Mouse (Mus musculus): ENCODE results near the gene Nanog. TPM values are rescaled to one million over a fixed set of nuclear protein-coding genes. Genes with fewer than 3 reads are reported as not detected.

Gene Nanog
- 0.15 and 0.17 TPM in 2 replicates for polyA plus RNA-seq (2014; fragmentation: Nextera tagmentation; extraction: Ambion mirVana)

DNA sequence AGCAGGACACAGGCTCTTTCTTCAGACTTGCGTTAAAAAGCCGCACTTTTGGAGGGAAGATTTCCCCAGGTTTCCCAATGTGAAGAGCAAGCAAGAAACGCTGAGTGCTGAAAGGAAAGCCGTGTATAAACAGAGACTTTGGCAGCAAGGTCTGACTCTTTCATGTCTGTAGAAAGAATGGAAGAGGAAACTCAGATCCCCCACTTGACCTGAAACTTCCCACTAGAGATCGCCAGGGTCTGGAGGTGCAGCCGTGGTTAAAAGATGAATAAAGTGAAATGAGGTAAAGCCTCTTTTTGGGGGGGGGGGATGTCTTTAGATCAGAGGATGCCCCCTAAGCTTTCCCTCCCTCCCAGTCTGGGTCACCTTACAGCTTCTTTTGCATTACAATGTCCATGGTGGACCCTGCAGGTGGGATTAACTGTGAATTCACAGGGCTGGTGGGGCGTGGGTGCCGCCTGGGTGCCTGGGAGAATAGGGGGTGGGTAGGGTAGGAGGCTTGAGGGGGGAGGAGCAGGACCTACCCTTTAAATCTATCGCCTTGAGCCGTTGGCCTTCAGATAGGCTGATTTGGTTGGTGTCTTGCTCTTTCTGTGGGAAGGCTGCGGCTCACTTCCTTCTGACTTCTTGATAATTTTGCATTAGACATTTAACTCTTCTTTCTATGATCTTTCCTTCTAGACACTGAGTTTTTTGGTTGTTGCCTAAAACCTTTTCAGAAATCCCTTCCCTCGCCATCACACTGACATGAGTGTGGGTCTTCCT is at the start of gene Nanog:
Gene Nanog, plus strand, starts transcription at position 454 of the 765 bp plus-strand sequence.
- Histone ChIP-seq H3K27ac (ENCODE audit: low read depth) (no peak within 1 kb of the TSS), H3K4me2 (ENCODE audit: low read length) (no peak within 1 kb of the TSS), H3K9me3 (ENCODE audit: control insufficient read depth, low read length) (no peaks in the 10 kb centered on the region), H3K4me1 (replicated peaks; ENCODE audit: control insufficient read depth, insufficient read depth, low read length) (peaks cover 6% of the 10 kb centered on the region; the same call in 1 of the 2 replicates), H3K4me3 (ENCODE audit: low read depth, low read length) (no peak within 1 kb of the TSS), H3K27me3 (replicated peaks; ENCODE audit: control insufficient read depth, insufficient read depth, low read length) (no peaks in the 10 kb centered on the region), H3K9ac (ENCODE audit: low read length) (no peak within 1 kb of the TSS), H3K36me3 (ENCODE audit: control insufficient read depth, insufficient read depth, low read length) (no peaks in the 10 kb centered on the region)
- no peak for ATAC-seq (replicated peaks; ENCODE audit: low FRiP score, low TSS enrichment, low read depth)
- 29% methylated on average over 12 of the region's 12 CpGs for WGBS
- no peak for DNase-seq (ENCODE audit: low spot score)

DNA sequence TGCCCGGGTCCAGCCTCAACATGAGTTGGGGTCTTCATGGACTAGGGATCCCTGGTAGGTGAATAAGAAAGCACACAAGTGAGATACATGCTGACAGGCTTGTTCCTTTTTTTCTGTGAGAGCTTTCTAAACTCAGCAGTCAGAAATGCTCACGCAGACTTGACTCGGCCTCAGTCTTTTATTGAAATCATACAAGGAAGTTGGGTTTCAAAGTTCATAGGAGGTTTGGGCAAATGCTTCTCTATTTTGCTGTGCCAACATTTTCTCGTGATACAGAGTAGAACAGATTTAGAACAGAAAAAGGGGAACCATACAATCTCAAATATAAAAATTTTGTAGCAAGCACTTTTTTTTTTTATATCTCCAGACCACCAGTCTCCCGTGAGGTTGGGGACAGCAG is 49.7 kb upstream of the Nanog start:
- H3K27ac ChIP-seq (ENCODE audit: low read depth), result no peak overlapping the region
- no peak overlapping the region for H3K4me3 ChIP-seq (ENCODE audit: low read depth, low read length)
- H3K36me3 ChIP-seq (ENCODE audit: control insufficient read depth, insufficient read depth, low read length), result no peaks in the 10 kb centered on the region
- 80% methylated on average over 5 of the region's 5 CpGs for WGBS
- H3K9ac ChIP-seq (ENCODE audit: low read length), result no peak overlapping the region
- DNase-seq (ENCODE audit: low spot score), result no peak
- H3K27me3 ChIP-seq (replicated peaks; ENCODE audit: control insufficient read depth, insufficient read depth, low read length), result no peaks in the 10 kb centered on the region
- no peak overlapping the region for H3K4me2 ChIP-seq (ENCODE audit: low read length)
- no peaks in the 10 kb centered on the region for H3K9me3 ChIP-seq (ENCODE audit: control insufficient read depth, low read length)
- ATAC-seq (replicated peaks; ENCODE audit: low FRiP score, low TSS enrichment, low read depth), result no peak
- H3K4me1 ChIP-seq (replicated peaks; ENCODE audit: control insufficient read depth, insufficient read depth, low read length), result no peaks in the 10 kb centered on the region; the same call in 1 of the 2 replicates

DNA sequence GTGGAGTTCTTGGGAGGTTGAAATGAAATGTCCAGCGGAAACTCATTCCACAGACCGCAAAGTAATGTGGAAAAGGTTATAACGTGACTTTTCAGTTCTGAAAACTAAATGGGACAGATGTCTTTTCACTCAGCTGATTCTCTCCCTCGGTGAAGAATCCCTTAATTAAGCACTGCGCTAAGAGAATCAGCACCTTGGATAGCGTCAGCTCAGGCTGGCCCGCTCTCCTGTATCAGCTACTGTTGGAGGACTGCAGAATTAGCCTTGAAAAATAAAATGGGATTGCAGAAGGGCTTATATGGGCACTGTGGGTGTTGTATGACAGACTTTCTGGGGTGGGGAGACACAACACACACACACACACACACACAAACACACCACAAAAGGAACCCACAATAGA is 47.7 kb upstream of the Nanog start:
- no peaks in the 10 kb centered on the region; the same call in 1 of the 2 replicates for H3K4me1 ChIP-seq (replicated peaks; ENCODE audit: control insufficient read depth, insufficient read depth, low read length)
- no peaks in the 10 kb centered on the region for H3K27me3 ChIP-seq (replicated peaks; ENCODE audit: control insufficient read depth, insufficient read depth, low read length)
- no peak overlapping the region for H3K4me2 ChIP-seq (ENCODE audit: low read length)
- no peak overlapping the region for H3K4me3 ChIP-seq (ENCODE audit: low read depth, low read length)
- DNase-seq (ENCODE audit: low spot score) (peak; percentile 60), ATAC-seq (replicated peaks; ENCODE audit: low FRiP score, low TSS enrichment, low read depth) (no peak)
- H3K36me3 ChIP-seq (ENCODE audit: control insufficient read depth, insufficient read depth, low read length), result no peaks in the 10 kb centered on the region
- H3K9ac ChIP-seq (ENCODE audit: low read length), result no peak overlapping the region
- no peaks in the 10 kb centered on the region for H3K9me3 ChIP-seq (ENCODE audit: control insufficient read depth, low read length)
- whole genome bisulfite sequencing, result 14% methylated on average over 7 of the region's 7 CpGs
- H3K27ac ChIP-seq (ENCODE audit: low read depth), result no peak overlapping the region

DNA sequence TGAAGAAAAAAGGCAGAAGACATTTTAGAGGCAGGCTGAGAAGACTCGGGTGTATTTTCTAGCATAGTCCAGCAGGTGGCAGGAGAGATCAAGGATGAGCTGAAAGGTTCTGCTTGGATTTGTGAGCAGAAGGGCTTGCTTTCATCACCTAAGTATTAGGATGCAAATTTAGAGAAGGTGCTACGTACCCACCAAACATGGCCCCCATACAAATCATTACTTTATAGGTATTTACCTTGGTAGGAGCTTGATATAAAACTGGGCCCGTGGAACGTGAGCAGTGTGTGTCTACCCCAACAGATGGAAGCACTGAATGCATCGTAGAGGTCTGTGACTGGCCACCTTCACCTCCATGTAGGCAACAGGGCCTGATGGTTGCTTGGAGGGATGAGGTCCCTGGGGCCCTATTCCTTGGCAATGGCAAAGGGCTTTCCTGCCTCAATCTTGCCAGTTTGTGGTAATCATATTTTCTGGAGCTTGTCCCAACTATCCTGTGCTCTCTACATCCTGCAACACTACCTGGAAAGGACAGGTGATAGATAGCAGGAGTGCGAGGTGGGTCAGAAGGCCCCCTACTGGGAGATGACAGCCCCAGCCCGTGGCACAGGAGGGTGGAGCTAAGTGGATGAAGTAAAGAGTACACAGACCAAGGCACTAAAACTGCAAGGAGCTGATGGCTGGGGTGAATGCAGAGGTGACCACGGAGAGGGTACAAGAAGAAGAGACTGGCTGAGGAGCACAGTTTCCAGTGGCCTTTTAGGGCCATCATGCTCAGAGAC is 46.5 kb upstream of the Nanog start:
- no peak for ATAC-seq (replicated peaks; ENCODE audit: low FRiP score, low TSS enrichment, low read depth)
- peak; percentile 75 for DNase-seq (ENCODE audit: low spot score)
- Histone ChIP-seq H3K27me3 (replicated peaks; ENCODE audit: control insufficient read depth, insufficient read depth, low read length) (no peaks in the 10 kb centered on the region), H3K4me2 (ENCODE audit: low read length) (no peak overlapping the region), H3K4me3 (ENCODE audit: low read depth, low read length) (no peak overlapping the region), H3K9me3 (ENCODE audit: control insufficient read depth, low read length) (no peaks in the 10 kb centered on the region), H3K9ac (ENCODE audit: low read length) (no peak overlapping the region), H3K27ac (ENCODE audit: low read depth) (no peak overlapping the region), H3K36me3 (ENCODE audit: control insufficient read depth, insufficient read depth, low read length) (no peaks in the 10 kb centered on the region), H3K4me1 (replicated peaks; ENCODE audit: control insufficient read depth, insufficient read depth, low read length) (peaks cover under 1% of the 10 kb centered on the region; the same call in 1 of the 2 replicates)
- 34% methylated on average over 8 of the region's 8 CpGs for WGBS

DNA sequence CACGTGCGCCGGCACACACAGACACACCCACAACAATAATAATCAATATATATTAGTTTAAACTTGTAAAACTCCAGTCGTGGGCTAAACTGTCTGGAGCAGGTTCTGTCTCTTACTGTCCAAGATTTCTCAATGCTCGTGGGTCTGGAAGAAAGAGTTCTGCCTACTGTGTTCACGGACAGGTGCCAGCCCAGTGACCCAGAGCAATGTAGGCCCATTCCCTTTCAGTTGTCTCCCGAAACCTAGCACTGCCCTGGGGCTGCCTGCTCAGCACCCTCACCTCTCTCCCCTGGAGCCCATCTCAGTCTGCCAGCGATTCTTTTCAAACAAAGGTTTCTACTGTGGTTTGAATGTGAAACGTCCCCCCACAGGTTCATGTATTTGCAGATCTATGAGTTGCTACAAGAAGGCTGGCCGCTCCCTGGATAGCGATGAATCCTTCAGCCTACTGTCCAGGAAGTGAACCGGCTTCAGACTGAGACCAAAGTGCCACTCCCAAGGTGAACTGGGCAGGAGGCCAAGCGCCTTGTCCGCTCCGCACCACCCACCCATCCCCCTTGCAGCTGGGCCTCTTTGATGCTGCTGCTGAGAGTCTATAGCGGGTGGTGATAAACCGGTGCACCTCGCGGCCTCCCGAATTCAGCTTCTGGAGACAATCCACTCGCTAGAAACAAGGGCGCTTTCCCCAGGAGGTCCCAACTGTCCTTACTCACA is 44.6 kb upstream of the Nanog start:
- Histone ChIP-seq H3K4me2 (ENCODE audit: low read length) (no peak overlapping the region), H3K36me3 (ENCODE audit: control insufficient read depth, insufficient read depth, low read length) (no peaks in the 10 kb centered on the region), H3K9me3 (ENCODE audit: control insufficient read depth, low read length) (no peaks in the 10 kb centered on the region), H3K27me3 (replicated peaks; ENCODE audit: control insufficient read depth, insufficient read depth, low read length) (no peaks in the 10 kb centered on the region), H3K9ac (ENCODE audit: low read length) (no peak overlapping the region), H3K4me3 (ENCODE audit: low read depth, low read length) (no peak overlapping the region), H3K27ac (ENCODE audit: low read depth) (no peak overlapping the region), H3K4me1 (replicated peaks; ENCODE audit: control insufficient read depth, insufficient read depth, low read length) (peaks cover 5% of the 10 kb centered on the region; the same call in 1 of the 2 replicates)
- peak; percentile 61; the same call in 1 of the 2 replicates for ATAC-seq (replicated peaks; ENCODE audit: low FRiP score, low TSS enrichment, low read depth)
- 32% methylated on average over 22 of the region's 22 CpGs for WGBS
- no peak for DNase-seq (ENCODE audit: low spot score)

DNA sequence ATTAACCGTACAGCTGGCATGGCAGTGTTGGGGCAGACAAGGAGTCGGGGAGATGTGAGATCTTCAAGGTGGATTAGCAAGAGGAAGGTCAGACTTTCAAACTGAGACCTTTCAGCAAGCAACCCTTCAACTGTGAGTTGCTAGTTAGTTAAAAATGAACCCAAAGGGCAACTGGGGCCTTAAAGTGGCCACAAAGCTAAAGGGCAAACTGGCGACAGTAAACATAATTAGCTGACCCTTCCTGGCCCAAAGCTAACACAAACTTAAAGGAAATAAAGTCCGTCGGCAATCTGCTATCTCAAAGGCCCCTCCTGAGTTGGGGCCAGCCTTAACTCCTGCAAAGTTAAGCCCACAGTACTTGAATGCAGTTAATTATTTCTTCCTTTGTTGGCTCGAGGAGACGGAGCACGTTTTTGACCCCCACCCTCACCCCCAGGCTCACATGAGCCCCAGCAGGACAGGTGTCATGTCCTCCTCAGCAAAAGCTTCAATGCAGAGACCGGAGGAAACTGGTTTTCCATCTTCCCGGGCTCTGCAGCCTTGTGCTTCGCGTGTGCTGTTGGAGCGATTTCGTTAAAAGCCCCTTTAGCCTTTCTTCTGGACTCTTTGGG is 43.6 kb upstream of the Nanog start:
- H3K9me3 ChIP-seq (ENCODE audit: control insufficient read depth, low read length), result no peaks in the 10 kb centered on the region
- WGBS, result 35% methylated on average over 14 of the region's 14 CpGs
- no peak overlapping the region for H3K4me2 ChIP-seq (ENCODE audit: low read length)
- peaks cover 5% of the 10 kb centered on the region; the same call in 1 of the 2 replicates for H3K4me1 ChIP-seq (replicated peaks; ENCODE audit: control insufficient read depth, insufficient read depth, low read length)
- H3K9ac ChIP-seq (ENCODE audit: low read length), result no peak overlapping the region
- no peak for DNase-seq (ENCODE audit: low spot score)
- no peak overlapping the region for H3K27ac ChIP-seq (ENCODE audit: low read depth)
- ATAC-seq (replicated peaks; ENCODE audit: low FRiP score, low TSS enrichment, low read depth), result no peak; the same call in 1 of the 2 replicates
- no peak overlapping the region for H3K4me3 ChIP-seq (ENCODE audit: low read depth, low read length)
- no peaks in the 10 kb centered on the region for H3K27me3 ChIP-seq (replicated peaks; ENCODE audit: control insufficient read depth, insufficient read depth, low read length)
- no peaks in the 10 kb centered on the region for H3K36me3 ChIP-seq (ENCODE audit: control insufficient read depth, insufficient read depth, low read length)

DNA sequence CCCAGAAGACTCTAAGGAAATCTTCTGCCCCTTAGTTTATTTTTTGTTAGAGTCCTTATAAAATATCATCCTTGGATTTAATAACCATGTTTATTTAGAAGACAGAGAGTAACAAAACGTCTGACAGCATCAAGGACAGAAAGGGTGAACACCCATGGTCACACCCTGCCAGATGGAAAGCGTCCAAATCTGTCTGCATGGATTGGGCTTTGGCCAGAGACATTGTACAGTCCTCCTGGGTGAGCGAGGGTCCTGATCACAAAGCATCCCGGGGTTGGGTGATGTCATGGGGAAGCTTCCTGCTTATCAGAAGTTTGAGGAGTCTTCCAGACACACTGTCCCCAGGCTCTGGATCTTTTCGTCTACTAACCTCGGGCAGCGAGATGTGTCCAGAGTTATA is 41.4 kb upstream of the Nanog start:
- WGBS, result 39% methylated on average over 7 of the region's 7 CpGs
- no peaks in the 10 kb centered on the region for H3K9me3 ChIP-seq (ENCODE audit: control insufficient read depth, low read length)
- no peaks in the 10 kb centered on the region for H3K27me3 ChIP-seq (replicated peaks; ENCODE audit: control insufficient read depth, insufficient read depth, low read length)
- no peak overlapping the region for H3K4me2 ChIP-seq (ENCODE audit: low read length)
- no peak overlapping the region for H3K4me3 ChIP-seq (ENCODE audit: low read depth, low read length)
- peaks cover 9% of the 10 kb centered on the region; the same call in 1 of the 2 replicates for H3K4me1 ChIP-seq (replicated peaks; ENCODE audit: control insufficient read depth, insufficient read depth, low read length)
- ATAC-seq (replicated peaks; ENCODE audit: low FRiP score, low TSS enrichment, low read depth) (no peak), DNase-seq (ENCODE audit: low spot score) (no peak)
- H3K36me3 ChIP-seq (ENCODE audit: control insufficient read depth, insufficient read depth, low read length), result no peaks in the 10 kb centered on the region
- no peak overlapping the region for H3K27ac ChIP-seq (ENCODE audit: low read depth)
- H3K9ac ChIP-seq (ENCODE audit: low read length), result no peak overlapping the region

DNA sequence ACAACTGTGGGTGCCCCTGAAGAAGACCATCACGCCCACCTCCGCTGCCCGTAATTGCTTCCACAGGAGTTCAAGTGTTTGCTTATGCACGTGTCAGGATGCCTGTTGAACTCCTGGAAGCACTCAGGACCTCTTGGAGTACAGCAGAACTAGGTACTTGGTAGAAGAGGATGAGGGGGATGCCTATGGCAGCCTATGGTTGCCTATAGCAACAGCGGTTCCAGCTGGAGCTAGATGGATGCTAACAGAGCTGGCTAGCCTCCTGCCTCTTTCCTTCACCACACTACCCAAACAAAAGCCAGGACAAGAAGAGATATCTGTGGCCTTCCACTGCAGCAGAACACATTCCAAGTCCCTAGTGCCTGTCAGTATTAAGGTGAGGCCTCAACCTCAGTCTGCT is 39.6 kb upstream of the Nanog start:
- Histone ChIP-seq H3K9me3 (ENCODE audit: control insufficient read depth, low read length) (no peaks in the 10 kb centered on the region), H3K9ac (ENCODE audit: low read length) (no peak overlapping the region), H3K4me3 (ENCODE audit: low read depth, low read length) (no peak overlapping the region), H3K27ac (ENCODE audit: low read depth) (no peak overlapping the region), H3K27me3 (replicated peaks; ENCODE audit: control insufficient read depth, insufficient read depth, low read length) (no peaks in the 10 kb centered on the region), H3K36me3 (ENCODE audit: control insufficient read depth, insufficient read depth, low read length) (no peaks in the 10 kb centered on the region), H3K4me2 (ENCODE audit: low read length) (no peak overlapping the region), H3K4me1 (replicated peaks; ENCODE audit: control insufficient read depth, insufficient read depth, low read length) (peaks cover 9% of the 10 kb centered on the region; the same call in 1 of the 2 replicates)
- DNase-seq (ENCODE audit: low spot score) (no peak), ATAC-seq (replicated peaks; ENCODE audit: low FRiP score, low TSS enrichment, low read depth) (no peak)
- WGBS, result 77% methylated on average over 5 of the region's 5 CpGs
